Mouse (Mus musculus) intestine, postnatal 0 days (tissue): ENCODE results near the gene Urm1. TPM values are rescaled to one million over a fixed set of nuclear protein-coding genes. Genes with fewer than 3 reads are reported as not detected.
"Not testable (repeated sequence)": the region's sequence is repeated elsewhere in the genome, so short reads cannot be mapped to it uniquely, and the experiment has no call there.

ENCODE experiments used
- ATAC-seq: fragments of 200-750 bp; cut with Nextera tagmentation; 2 replicates; pipeline ENCODE4 v1.8.0; 2017; ENCODE audit warnings: mild to moderate bottlenecking, moderate TSS enrichment, moderate library complexity
- H3K27ac ChIP-seq: fragments of 300-500 bp; sonication (generic); 2 replicates; pipeline ENCODE4 v1.5.1; 2014; ENCODE audit warnings: mild to moderate bottlenecking, low read depth, low read length, moderate library complexity
- H3K27me3 ChIP-seq: fragments of 300-500 bp; sonication (generic); replicated peaks from 2 replicates; pipeline ENCODE4 v1.6.1; 2014; ENCODE audit warnings: low read length, mixed read lengths; ENCODE audit not compliant: control insufficient read depth, insufficient read depth
- H3K36me3 ChIP-seq: fragments of 300-500 bp; sonication (generic); 2 replicates; pipeline ENCODE4 v1.6.1; 2014; ENCODE audit warnings: mild to moderate bottlenecking, moderate library complexity; ENCODE audit not compliant: control insufficient read depth, insufficient read depth
- H3K4me1 ChIP-seq: fragments of 300-500 bp; sonication (generic); replicated peaks from 2 replicates; pipeline ENCODE4 v1.6.1; 2014; ENCODE audit warnings: antibody characterized with exemption, low read length, mixed read lengths; ENCODE audit not compliant: control insufficient read depth, insufficient read depth
- H3K4me2 ChIP-seq: fragments of 300-500 bp; sonication (generic); replicated peaks from 2 replicates; pipeline ENCODE4 v1.6.1; 2014; ENCODE audit warnings: low read depth, mild to moderate bottlenecking, moderate library complexity
- H3K4me3 ChIP-seq: fragments of 300-500 bp; sonication (generic); 2 replicates; pipeline ENCODE4 v1.5.1; 2014; ENCODE audit warnings: low read depth, low read length
- H3K9ac ChIP-seq: fragments of 300-500 bp; sonication (generic); 2 replicates; pipeline ENCODE4 v1.6.1; 2014; ENCODE audit warnings: mild to moderate bottlenecking, low read depth, low read length
- H3K9me3 ChIP-seq: fragments of 300-500 bp; sonication (generic); 2 replicates; pipeline ENCODE4 v1.6.1; 2016; ENCODE audit warnings: mixed run types; ENCODE audit not compliant: control insufficient read depth
- CTCF ChIP-seq: sonication (generic); IDR thresholded peaks from 2 replicates; pipeline ENCODE4 v1.5.1; 2016; ENCODE audit warnings: low read depth, mild to moderate bottlenecking, control low read depth, antibody characterized with exemption, moderate library complexity
- WGBS: fragments of 180-500 bp; shearing (Covaris S2); extraction: QIAGEN DNeasy Blood & Tissue Kit; methylation state at CpG from one replicate; pipeline ENCODE4 v1.1.7; 2014; 5-methylcytosine and 5-hydroxymethylcytosine counted together
- polyA plus RNA-seq: library from polyadenylated mRNA; unstranded; fragments of >200 nt; fragmentation: Nextera tagmentation; extraction: Ambion mirVana; gene quantifications from 2 replicates; pipeline ENCODE4 v1.2.1, GENCODE M21; 2015

Gene Urm1
- polyA plus RNA-seq, result 19.5 and 24.9 TPM in 2 replicates

DNA sequence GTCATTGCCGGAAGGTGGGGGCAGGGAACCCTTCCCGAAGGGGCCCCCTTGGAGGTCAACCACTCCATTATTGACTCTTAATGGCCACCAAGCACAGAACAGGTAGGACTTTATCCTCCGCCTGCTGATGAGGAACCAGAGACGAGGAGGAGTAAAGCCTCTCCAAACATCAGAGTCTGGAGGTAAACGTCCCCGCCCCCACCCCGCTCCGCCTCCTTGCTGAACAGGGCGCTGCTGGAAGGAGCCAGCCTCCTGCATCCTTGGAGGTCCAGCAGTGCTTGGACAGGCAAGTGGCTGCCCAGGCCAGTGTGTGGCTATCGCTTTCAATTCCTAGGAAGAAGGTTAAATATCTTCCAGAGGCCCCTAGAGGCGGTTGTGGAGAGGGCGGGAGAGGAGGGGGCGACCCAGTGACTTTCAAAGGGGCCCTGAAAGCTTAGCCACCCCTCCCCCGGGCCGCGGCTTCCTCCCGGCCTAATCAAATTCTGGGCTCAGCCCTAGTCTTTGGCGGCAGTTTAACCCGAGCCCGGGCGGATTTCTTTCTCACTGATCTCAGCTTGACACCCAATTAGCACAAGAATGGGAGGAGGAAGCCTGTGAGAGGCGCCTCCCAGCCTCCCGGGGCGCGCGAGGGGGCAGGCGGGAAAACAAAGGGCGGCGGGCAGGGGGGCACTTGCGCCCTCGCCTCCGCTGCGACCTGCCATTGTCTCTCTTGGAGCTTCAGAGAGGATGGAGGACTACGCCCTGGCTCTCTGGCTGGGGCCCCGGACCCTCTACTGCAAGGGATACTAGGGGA is at the start of gene Urm1:
TSS of gene Urm1 (plus strand) at position 51 of the 793 bp plus-strand sequence.
- peak within 1 kb of the TSS; percentile 92 for H3K27ac ChIP-seq
- peak within 1 kb of the TSS; percentile 84 for H3K4me2 ChIP-seq
- 1% methylated on average over 35 of the region's 35 CpGs for WGBS
- H3K9ac ChIP-seq, result peak within 1 kb of the TSS; percentile 64
- no peak for TF ChIP-seq CTCF
- peak within 1 kb of the TSS; percentile 49 for H3K4me3 ChIP-seq
- no peaks in the 10 kb centered on the region for H3K9me3 ChIP-seq
- ATAC-seq, result peak; percentile 81
- no peaks in the 10 kb centered on the region for H3K27me3 ChIP-seq
- H3K4me1 ChIP-seq, result no peaks in the 10 kb centered on the region
- H3K36me3 ChIP-seq, result peaks cover 20% of the 10 kb centered on the region

DNA sequence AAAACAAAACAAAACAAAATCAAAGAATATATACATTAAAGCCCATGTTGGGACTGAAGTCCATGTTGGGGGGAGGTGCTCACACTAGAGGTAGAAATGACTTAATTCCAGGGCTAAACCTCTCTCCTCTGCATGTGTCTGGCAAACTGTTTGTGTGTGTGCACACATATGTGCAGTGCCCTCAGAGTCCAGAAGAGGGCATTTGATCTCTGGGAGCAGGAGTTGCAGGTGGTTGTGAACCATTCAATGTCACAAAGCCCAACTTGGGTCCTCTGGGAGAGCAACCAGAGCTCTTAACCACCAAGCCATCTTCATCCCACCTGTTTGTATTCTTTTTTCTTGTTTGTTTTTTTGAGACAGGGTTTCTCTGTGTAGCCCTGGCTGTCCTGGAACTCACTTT is 49.7 kb upstream of the Urm1 start:
- Histone ChIP-seq H3K27ac (no peak overlapping the region), H3K4me3 (no peak overlapping the region), H3K4me2 (no peak overlapping the region), H3K36me3 (no peaks in the 10 kb centered on the region), H3K27me3 (no peaks in the 10 kb centered on the region), H3K9ac (no peak overlapping the region), H3K4me1 (0 out of 2 replicates have a peak, but pooled peaks cover 9% of the 10 kb centered on the region), H3K9me3 (no peaks in the 10 kb centered on the region)
- no peak for ATAC-seq
- peak; percentile 59 for TF ChIP-seq CTCF

GRCm38 (mm10) chr2:29771611-29772461 is 48.0 kb upstream of the Urm1 start:
- Histone ChIP-seq H3K9me3 (no peaks in the 10 kb centered on the region), H3K27ac (peak overlapping the region; percentile 89), H3K4me3 (no peak overlapping the region), H3K27me3 (no peaks in the 10 kb centered on the region), H3K4me2 (no peak overlapping the region), H3K4me1 (0 out of 2 replicates have a peak, but pooled peaks cover 12% of the 10 kb centered on the region), H3K36me3 (peaks cover 3% of the 10 kb centered on the region; the same call in 1 of the 2 replicates), H3K9ac (no peak overlapping the region)
- WGBS, result 30% methylated on average over 8 of the region's 8 CpGs
- peak; percentile 42 for ATAC-seq
- TF ChIP-seq CTCF, result no peak

DNA sequence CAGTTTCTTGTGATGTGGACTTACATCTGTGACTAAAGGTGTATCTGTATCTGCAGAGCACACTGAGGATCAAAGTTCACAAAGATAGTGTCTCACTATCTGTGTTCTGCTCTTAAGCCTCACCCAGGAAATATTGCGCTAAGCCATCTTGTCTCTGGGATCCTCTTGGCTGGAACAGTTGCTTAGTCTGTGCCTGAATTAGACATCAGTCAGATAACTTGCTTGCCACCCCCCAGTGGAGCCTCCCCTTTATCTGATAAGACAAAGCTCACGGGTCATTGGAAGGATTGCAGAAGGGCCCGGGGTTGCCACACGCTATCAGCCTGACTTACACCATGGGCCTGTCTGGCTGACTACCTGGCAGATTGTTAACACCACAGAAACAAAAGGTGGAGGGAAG is 46.6 kb upstream of the Urm1 start:
- Histone ChIP-seq H3K36me3 (peaks cover 18% of the 10 kb centered on the region), H3K4me3 (no peak overlapping the region), H3K9me3 (no peaks in the 10 kb centered on the region), H3K27me3 (no peaks in the 10 kb centered on the region), H3K27ac (peak overlapping the region; percentile 89), H3K4me2 (no peak overlapping the region), H3K4me1 (0 out of 2 replicates have a peak, but pooled peaks cover 7% of the 10 kb centered on the region), H3K9ac (no peak overlapping the region)
- TF ChIP-seq CTCF, result no peak
- WGBS, result 38% methylated on average over 4 of the region's 4 CpGs
- ATAC-seq, result peak; percentile 85

GRCm38 (mm10) chr2:29781256-29781655 is 38.6 kb upstream of the Urm1 start:
- H3K27me3 ChIP-seq, H3K4me2 ChIP-seq, H3K9me3 ChIP-seq, ATAC-seq, H3K27ac ChIP-seq, H3K4me3 ChIP-seq, H3K4me1 ChIP-seq, H3K9ac ChIP-seq: not testable (repeated sequence)
- WGBS, result 96% methylated on average over 2 of the region's 2 CpGs
- peaks cover 86% of the 10 kb centered on the region for H3K36me3 ChIP-seq

DNA sequence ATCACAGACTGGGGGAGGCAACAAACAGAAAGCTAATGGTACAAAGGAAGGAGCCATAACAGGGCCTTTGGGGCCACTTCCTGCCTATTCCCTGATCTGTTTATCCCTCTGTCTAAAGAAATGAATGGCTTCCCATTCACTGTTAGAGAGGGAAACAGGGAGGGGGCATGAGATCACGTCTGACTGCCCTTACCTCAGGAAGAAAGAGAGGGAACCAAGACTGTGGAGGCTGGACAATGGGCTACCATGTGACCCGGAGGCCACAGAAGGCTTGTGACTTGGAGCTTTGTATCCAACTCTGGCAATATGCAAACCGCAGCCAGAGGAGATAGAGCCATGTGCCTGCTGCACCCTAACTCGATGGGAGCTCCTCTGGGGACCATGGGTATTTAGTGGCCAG is 35.6 kb upstream of the Urm1 start:
- H3K9me3 ChIP-seq, result no peaks in the 10 kb centered on the region
- no peak overlapping the region for H3K4me2 ChIP-seq
- 72% methylated on average over 4 of the region's 4 CpGs for WGBS
- H3K27me3 ChIP-seq, result no peaks in the 10 kb centered on the region
- 0 out of 2 replicates have a peak, but pooled peaks cover 3% of the 10 kb centered on the region for H3K4me1 ChIP-seq
- TF ChIP-seq CTCF, result no peak
- H3K9ac ChIP-seq, result no peak overlapping the region
- ATAC-seq, result no peak
- no peak overlapping the region for H3K27ac ChIP-seq
- no peak overlapping the region for H3K4me3 ChIP-seq
- H3K36me3 ChIP-seq, result peaks cover 58% of the 10 kb centered on the region
